Mouse (Mus musculus): ENCODE results near the gene Alox5.

The Alox5 gene

DNA sequence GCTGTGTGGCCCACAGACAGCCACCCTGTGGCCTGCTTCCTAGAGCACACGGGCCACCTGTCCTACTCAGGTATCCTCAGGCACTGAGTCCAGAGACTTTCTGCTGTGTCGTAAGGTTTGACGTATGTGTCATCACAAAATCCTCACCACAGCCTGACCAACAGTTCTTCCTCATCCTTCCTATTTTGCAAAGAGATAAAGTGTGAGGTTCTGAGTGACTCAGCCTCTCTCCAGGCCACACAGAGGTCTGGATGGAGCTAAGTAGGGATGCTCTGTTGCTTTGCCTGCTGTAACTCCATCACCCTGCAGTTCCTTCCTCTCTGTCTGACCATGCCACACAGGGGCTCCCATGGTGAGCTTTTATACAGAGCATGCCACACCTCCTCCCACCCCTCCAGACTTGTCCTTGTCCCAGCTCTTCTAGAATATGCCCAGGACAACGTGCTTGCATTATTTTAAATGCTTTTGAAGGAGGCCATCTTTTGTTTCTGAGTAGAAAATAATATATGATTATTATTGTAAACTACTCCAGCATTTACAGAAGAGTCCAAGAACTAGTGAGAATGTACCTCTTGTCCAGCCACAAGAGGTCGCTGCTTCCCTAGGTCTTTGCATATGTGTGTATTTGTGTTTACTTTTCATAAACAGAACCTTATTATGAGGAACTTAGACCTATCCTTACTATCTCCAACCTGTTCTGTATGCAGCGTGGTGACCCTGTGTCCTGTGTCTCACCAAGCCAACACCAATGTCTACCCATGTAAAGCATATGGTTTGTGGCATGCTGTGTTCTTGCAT is 43.3 kb downstream of the Alox5 start:
- DNase-seq = peak in 1 of 2 experiments; percentile 45

DNA sequence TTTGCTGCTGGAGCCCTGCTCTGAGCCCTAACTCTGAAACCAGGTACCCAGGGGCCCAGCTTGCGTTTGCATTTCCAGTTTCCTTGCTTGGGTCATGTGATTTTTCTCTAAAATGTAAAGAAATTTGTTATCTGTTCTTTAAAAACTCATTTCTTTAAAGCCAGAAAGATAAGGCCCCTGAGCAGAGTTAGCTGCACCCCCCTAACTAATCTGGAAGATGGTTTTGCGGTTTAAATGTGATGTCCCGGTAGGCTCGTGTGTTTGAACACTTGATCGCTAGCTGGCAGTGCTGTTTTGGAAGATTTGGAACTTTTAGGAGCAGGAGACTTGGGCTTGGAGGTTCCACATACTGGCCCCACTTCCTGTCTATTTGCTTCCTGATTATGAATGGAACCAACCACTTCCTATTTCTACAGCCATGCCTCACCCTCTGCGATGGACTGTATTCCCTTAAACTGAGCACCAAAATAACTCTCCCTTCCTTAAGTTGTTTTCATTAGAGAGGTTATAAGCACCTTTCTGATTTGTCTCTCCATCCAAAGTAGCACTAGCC is 44.9 kb downstream of the Alox5 start:
- DNase-seq = no peak

DNA sequence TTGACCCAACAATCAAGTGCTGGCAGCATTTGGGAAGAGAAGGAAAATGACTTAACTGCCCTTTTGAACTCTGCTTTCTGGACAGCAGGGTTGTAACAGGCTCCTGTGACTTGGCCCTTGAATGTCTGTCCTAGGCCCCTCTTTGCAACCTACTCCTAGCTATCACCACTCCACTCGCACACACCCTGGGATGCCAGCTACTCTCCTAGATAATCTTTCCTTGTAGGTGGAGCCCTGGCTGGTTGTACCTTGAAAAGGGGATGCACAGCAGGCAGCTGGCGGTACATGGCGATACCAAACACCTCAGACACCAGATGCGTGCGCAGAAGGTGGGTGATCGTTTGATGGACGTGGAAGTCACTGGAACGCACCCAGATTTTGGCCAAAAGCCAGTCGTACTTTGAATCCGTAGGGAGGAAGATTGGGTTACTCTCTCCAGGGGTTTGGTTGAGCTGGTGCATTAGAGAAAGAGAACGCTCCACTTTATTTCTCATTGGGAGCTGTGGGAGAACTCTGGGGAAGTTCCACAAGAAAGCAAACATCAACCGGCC is 45.8 kb downstream of the Alox5 start:
- peak; percentile 32 to 51 for DNase-seq

DNA sequence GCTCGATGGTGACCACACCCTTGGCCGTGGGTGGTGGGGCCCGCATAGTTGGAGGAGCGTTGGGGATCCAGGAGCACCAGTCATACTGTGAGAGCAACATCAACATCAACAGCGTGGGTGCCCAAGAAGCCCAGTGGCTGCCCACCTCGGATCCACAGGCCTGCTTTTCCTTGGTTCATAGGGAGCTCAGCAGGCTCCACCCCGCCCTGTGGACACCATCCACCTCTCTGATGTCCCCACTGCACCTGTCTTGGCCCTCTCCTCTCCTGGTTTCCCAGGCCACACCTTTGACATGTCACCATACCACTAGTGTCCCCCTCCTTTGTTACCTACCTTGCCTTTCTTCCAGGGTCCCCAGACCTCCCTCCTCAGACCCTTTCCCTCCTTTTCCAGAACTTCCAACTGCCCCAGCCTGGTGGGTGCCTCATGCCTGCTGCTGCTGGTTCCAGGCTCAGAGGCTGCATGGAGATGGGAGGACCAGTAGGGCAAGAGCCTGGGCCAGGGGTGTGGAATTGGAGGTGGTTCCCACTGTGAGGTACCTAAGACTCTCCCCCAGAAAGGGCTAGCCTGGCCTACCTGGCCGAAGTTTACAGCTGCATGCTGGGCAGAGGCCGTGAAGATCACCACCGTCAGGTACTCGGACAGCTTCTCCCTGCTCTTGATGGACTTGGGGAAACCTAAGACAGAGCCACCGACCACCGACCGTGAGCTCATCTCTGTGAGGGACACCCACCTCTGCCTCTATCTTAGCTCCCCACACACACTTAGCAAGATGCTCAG is 48.2 kb downstream of the Alox5 start:
- DNase-seq = no peak

DNA sequence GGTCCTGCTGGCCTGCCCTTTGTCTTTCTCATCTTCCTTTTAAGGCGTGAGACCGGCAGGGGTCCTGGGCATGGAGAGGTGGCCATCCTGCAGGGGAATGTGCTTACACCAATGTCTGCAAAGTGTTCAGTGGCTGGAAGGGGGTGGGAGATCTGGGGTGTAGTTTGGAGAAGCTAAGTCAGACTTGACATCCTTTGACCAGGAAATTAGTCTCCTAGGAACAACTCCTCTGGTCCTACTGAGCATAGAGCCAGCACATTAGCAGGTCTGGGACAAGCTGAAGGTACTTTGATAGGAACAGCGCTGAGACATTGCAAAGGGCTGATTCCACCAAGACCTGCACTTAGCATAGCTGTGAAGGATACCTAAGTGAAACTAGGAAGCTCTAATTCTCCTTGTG is 49.3 kb downstream of the Alox5 start:
- DNase-seq = no peak

DNA sequence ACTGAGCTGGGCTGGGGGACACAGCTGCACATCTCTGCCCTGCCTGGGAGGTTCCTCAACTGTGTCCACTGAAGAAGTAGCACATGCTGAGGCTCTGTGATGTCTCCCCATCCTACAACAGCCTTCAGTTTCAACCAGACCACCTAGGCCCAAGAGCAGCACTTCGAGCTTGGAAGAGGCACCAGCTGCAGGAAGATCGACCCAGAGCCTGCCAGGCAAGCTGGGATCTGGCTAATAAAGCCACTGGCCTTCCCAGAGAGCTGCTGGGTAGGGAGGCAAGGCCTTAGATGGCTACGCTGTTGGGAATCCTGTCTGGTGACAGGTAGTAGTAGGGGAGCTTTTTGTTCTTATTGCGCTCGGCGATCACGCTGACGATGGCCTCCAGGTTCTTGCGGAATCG is 50.5 kb downstream of the Alox5 start:
- DNase-seq = no peak

DNA sequence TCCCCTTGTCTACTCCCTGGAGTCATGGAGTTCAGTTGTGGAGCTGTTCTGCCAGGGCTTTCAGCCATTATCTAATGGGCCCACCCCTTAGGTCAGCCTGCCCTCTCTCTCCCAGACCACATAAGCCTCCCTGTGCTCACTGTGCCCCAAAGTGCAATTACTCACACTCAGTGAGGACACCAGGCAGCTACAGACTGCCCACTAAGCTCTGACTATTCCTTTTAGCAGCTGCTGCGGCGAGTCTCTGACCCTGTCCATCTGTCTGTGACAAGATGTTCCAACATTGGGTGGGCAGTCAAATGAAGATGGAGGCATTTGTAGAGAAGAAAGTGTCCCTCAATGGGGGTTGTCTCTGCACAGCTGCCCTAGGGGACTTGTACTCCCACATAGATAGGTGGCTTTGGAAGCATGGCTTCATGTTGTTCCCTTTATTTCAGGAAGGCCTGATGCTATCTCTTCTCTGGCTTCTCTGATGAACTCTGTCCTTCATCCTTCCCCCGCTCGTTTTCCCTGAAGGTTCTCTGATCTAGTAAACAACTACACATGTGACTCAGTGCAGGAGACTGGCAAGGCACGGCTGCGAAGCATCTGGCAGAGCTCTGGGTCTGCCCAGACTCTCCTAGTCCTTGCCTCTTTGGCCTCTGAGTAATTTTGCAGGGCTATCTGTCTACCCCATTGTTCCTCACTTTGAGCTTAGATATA is 52.9 kb downstream of the Alox5 start:
- DNase-seq = no peak

DNA sequence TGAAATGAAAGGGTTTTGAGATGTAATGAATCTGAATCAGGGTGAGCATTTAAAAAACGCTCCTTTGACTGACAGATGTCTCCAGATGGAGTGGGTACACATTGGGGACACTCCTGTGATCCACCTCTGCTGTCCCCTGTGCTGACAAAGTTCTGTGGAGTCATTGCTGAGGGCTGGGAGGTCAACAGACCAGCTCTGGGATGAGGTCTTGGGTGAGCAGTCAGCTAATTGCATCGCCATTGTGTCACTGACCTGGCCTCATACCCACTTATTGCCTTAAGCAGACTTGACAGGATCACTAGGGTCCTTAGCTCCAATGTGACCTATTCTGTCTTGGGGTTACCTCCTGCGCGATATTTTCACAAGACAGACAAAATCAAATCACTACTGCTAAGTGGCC is 53.8 kb downstream of the Alox5 start:
- DNase-seq = no peak

DNA sequence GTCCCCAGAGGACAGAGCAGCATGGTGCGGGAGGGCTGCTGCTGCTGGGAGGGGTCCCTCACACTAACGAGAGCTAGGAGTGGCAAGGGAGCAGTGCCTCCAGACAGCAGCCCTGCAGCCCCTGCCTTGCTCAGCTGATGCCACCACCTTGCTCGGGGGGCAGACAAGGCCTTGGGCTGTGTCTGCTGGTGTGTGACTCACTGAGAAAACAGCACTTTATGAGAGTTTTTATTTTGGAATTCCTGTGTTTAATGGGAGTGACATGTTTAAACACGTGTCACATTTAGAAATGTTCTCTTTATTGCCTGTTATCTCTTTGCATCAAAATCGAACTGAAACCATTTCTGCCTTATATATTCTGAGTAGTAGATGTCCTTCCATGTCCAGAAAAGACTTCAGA is 54.3 kb downstream of the Alox5 start:
- no peak for DNase-seq

DNA sequence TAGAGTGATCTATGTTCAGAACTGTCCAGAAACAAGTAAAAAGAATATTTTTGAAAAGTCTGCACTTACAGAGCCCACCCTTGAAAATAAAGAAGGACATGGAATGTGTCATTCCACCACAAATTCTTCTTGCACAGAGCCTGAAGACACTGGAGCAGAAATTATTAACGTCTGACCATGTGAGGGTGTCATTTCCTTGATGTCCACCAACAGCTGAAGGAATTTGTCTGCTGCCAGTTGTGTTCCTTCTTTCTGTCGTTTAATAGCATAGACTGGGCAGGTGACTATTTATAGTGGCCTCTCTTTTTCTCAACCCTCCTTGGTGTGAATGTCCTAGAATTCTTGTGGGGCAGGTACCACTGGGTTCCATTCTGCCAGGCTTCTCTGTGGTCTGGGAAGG is 54.8 kb downstream of the Alox5 start:
- DNase-seq = no peak

DNA sequence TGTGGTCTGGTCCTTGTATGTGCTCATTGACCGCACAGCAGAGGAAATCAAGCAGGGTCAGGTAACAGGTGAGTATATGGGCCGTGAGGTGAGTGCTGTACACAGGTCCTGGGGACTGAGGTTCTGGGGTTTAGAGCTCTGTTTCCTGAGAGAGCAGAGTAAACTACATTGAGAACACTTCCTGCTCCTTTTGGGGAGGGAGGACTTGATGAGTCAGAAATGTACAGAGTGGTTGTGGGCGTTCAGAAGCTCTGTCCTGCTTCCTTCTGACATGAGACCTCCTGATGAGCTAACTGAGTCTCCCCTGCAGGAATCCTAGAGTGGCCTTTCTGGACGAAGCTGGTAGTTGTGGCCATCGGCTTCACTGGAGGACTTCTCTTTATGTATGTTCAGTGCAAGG is 55.3 kb downstream of the Alox5 start:
- no peak for DNase-seq

DNA sequence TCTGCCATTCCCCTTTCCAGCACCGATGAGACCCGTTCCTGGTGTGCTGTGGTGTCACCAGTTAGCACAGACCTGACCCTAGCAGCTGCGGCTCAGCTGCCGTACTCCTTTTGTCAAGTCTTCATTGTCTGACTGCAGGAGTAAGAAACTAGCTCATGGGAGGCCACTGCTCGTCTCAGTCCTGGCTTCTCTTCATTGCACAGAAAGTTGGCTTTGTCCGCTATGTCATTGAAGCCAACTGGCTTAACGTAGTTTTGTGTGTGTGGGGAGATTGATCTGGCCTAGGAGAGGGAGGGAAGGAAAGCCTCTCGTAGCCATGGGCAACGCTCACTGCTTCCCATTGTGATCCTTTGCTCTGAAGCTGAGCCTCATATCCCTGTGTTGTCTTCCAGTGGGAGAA is 55.7 kb downstream of the Alox5 start:
- DNase-seq = no peak

DNA sequence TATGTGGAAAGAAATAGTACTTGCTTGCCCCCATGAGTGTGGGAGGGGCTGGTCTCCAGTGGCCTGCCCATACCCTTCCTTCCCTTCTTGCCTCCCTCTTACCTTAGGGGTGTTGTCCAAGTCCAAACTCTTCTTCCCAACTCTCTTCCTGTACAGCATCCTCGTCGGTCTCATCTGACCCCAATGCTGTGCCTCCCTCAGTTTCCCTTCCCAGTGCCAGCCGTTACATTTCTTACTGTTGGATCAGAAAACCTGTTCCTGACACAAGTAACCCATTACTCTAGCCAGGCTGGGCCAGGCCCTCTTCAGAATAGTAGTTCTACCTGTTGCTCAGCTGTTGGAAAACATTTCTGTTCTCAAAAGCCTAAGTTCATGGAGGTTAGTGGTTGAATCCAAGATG is 58.6 kb downstream of the Alox5 start:
- no peak for DNase-seq

DNA sequence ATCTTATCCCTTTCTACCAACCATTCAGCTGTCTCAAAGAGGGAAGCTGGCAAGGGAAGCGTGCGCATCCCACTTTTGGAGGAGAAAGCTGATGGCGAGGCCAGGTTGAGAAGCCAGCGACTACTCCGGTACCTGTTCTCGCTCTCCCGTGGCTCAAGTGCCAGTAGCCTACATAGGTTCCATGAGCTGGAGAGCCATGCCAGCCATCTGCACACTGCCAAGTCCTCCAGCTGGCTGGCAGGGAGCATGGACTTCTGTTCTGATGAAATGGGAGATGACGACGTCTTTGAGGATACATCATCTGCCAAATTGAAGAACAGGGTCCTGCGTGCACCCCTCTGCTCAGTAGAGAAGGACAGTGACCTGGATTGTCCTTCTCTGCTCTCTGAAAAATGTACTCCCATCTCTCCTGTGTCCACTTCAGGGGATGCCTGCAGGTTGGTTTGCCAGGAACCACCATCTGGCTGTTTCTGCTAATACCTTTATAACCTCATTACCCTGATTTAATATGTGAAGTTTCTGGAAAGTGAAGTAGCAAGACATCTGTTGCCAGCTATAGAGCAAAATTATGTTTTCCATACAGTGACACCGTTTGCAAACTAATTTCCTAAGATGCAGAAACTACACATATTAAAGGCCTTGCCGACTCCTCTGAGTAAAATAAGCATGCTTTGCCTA is 59.1 kb downstream of the Alox5 start:
- DNase-seq = peak in 1 of 2 experiments; percentile 39

DNA sequence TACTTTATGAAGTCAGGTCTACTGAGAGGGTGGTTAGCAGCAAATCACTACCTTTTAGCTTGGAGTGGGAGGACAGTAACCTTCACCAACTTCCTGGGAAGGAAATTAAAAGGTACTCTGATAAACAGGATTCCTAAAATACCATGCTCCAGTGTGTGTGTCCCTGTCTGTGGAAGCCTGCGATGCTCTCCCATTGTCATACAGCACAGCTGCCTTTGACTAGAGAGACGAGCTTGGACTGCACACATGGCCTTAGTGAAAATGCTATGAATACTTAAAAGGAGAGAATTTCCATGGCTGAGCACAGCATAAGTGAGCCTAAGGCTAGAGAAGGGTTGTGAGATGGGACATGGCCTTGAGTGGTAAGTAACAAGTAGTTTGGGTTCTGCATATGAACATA is 62.8 kb downstream of the Alox5 start:
- no peak for DNase-seq

DNA sequence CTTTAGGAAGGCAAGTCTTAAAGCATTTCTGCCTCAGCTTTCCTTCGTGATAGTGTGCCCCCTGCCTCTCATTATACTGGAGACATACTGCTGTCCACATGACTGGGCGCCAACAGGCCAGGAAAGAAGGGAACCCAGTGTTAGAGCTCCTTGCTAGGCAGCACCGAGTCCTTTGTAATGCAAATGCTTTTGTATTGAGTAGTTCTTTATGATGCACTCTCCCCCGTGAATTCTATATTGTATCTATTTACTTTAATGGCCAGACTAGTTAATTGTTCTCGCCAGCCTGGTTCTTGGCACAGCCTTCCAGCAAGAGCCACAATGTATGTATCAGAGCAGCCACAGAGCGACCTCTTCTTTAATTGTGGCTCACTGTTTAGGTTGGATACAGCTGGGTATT is 63.4 kb downstream of the Alox5 start:
- no peak for DNase-seq

DNA sequence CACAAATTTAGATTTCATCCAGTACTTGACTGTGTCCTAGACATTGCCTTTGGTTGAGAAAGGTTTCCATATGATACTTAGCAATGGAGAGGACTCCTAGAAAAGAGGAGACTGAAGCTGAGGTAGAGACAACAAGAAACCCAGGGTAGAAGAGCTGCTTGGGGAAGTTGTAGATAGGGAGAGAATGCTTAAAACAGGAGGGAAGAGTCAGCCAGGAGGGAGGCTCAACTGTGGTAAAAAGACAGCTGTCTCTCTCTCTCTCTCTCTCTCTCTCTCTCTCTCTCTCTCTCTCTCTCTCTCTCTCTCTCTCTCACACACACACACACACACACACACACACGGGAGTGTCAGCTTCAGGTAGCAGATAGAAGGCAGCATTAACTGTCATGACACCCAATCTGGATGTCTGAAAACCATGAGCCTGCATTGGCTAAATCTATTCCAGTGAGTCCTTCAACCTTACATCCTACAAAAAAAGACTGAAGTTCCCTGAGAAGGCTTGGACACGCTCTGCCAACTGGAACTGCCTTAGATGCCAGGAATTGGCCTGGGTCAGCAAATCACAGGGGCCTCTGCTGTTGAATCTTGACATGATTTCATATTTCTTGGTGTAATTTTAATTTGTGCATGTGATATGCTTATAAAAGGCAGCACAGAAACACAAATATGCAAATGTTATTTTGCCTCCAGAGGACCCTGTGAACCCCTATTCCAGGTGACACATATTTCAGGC is 65.9 kb downstream of the Alox5 start:
- peak in 1 of 2 experiments; percentile 47 for DNase-seq

DNA sequence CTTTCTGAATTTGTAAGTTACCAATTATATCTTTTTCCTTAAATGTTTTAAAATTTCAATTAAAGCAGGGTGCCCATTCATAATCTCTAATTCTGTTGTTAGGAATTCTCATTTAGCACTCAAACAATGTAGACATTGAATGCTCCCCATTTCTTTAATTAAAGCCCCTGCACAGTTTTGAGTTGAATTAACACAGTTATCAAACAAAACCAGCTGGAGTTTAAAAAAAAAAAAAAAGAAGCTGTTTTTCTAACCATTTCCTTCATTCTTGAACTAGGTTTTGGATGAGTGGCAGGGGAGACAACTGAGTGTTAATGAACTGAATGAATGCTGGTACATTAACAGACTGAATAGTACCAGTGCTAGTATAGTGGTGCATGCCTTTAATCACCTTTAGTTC is 71.5 kb downstream of the Alox5 start:
- no peak for DNase-seq

DNA sequence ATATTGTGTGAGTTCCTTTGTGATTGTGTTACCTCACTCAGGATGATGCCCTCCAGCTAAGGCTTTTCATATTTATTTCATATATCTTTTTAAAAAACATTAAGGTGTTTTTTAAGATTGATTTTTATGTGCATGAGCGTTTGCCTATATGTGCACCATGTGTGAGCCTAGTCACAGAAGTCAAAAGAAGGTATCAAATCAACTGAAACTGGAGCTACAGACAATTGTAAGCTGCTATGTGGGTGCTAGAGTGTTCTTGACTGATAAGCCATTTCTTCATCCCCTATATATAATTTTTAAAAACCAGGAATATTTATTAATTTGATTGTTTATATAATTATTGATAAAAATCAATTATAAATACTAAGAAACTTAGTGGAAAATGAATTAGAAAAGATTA is 72.9 kb downstream of the Alox5 start:
- DNase-seq = no peak

DNA sequence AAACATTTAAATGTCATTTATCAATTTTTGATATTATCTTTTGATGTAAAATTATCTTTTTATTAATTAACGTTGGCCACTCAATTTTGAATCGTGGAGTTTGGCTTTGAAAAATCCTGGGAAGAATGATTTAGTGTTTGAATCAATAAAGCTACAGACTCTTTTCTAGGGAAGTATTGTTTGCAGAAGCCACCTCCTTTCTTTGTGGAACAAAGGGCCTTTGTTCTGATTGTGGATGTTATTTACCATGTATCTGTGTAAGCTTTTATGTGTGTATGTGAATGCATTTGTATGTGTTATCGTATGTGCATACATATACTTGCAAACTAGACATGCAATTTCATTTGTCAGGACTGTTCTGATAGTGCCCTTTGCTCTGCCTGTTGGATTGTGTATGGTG is 74.5 kb downstream of the Alox5 start:
- no peak for DNase-seq

DNA sequence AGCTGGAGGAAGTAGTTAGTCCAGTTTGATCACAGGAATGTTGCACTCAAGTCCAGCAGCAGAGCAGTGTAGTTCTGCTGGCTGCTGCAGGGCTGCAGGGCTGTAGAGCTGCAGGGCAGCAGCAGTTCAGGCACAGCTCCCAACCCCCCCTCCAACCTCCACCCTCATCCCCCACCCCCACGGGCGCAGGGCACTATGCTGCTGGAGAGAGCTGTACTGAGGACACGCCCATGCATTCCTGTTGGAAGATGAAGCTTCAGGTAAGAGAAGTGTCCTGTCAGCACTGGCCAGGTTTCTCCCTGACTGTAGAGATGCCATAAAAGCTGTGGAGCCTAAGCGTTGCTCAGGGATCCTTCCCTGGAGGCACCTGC is 74.9 kb downstream of the Alox5 start:
- peak; percentile 64 to 82 for DNase-seq

Measured in kidney, postnatal 25 days (tissue).